Mouse (Mus musculus) hematopoietic stem cell, adult 5-6 weeks (primary cell): ENCODE data around the gene Fkbp10. TPM values are rescaled to one million over a fixed set of nuclear protein-coding genes. Genes with fewer than 3 reads are reported as not detected.

ENCODE experiments used
- ATAC-seq, 2 experiments: fragments of 125-278 bp in 1 of 2; replicated peaks in 1 of 2; 2 replicates each; pipeline ENCODE4 v1.8.0; 2016 to 2017; ENCODE audit warnings: inconsistent platforms in 2 of 2, mild to moderate bottlenecking in 2 of 2, moderate number of reproducible peaks in 2 of 2, low read depth in 1 of 2, moderate TSS enrichment in 1 of 2; ENCODE audit not compliant: low FRiP score in 2 of 2, poor library complexity in 2 of 2, severe bottlenecking in 2 of 2, insufficient read depth in 1 of 2, low TSS enrichment in 1 of 2
- total RNA-seq: library from RNA; stranded (forward); fragments of 172-1452, 232-1000 nt; gene quantifications from 2 replicates; pipeline ENCODE4 v1.2.3, GENCODE M21; 2017

Fkbp10 gene
- total RNA-seq, 1 experiment from 2014 or later: 0.74 TPM

DNA sequence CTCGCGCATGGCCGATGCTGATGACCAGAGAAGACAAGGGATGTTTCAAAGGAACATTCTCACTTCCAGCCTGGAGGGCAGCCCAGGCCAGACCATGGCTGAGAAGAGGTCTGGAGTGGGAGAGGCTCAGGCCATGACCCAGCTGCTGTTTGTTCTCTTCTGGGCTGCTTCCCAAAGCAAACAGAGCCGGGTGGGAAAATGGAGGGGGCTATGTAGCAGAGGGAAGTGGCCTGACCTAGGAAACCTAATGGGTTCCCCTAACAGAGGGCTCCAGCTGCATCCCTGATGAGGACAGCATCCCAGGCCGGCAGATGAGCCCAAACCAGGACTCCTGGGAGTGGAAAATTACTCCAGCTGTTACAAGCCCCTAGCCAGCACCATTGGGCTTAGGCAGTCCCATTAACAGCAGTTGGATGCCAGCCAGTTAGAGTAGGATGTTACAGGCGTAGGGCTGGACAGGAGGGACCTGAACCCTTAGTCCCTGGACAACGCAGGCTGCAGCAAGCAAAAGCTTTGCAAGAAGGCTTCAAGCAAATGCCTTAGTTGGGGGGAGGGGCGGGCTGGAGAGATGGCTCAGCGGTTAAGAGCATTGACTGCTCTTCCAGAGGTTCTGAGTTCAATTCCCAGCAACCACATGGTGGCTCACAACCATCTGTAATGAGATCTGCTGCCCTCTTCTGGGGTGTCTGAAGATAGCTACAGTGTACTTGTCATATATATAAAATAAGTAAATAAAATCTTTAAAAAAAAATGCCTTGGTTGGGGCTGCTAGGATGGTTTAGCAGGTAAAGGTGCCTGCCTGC lies 24.2 kb upstream of the Fkbp10 start:
- ATAC-seq: no peak

DNA sequence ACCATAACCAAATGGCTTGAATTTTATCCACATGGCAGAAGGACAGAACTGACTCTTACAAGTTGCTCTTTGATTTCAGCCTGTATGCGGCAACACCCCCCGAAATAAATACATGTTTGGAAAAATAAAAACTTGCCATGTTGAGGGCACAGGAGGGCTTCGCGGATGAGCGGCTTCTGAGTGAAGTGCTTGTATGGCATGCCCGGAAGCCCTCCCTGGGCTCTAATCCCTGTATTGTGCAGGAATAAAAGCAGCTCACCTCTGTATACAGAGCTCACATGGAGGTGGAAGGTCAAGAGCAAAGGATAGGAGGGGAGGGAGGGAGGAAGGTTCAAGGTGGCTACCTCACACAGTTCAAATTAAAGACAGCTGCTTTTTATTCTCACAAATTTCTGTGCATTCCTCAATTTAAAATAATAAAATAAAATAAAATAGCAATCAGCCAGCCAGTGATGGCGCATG lies 23.6 kb upstream of the Fkbp10 start:
- no peak for ATAC-seq

DNA sequence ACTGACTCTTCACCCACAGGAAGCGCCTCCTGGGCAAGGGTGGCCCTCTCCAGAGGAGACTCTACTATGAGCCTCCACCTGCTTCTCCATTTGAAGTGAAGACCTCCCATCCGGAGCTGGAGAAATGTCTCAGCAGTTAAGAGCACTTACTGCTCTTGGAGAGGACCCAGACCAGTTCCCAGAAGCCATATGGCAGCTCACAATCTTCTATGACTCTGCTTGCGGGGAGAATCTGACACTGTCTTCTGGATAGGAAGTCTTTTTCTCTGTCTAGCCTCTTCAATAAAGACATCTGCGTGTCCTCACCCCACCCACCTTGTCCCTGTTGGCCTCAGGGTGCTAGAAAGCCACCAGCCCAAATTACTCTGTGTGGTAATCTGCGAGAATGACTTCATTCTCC lies 22.5 kb upstream of the Fkbp10 start:
- no peak for ATAC-seq

DNA sequence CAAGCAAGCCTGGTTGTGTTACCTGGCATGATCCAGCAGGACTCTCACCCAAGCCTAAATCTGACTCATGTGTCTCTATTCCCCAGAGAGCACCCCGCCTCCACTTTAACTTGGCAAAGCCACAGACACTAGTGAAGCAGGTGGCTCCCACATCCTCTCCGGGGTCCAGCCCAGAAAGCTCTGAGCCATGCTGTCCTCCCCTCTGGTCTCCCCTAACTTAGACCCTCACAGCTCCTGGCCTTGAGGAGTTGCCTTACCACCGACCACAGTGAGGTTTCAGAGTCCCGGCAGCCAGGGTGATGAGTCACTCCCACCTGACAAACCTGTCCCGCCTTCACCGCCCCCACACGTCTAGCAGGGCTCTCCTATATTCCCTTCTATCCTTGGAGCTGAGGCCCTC lies 21.8 kb upstream of the Fkbp10 start:
- no peak for ATAC-seq

DNA sequence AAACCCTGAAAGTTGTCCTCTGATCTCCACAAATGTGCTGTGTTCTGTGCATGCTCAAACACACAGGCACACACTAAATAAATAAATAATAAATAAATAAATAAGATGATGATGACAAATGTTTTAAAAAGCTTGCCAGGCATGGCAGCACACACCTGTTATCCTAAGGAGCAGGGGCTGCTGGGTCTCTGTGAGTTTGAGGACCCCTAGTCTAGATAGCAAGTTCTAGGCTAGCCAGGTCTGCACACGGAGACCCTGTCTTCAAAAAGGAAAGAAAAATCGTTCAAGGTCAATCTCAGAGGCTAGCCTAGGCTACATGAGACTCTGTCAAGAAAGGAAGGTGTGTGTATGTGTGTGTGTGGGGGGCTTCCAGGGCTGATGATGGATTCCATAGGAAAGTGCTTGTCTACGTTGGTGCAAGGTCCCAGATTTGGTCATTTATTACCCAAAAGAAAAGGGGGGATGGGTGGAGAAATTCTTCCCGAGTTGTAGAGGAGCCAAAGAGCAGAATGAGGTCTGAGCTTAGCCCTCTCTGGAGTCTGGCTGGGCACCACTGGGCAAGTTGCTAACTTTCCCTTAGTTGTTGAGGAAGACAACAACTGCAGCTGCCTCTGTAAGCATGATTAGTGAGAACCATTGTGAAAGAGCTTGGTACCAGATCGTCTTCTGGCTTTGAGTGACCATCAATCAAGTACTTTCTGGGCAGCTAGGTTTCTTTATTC lies 21.0 kb upstream of the Fkbp10 start:
- ATAC-seq: no peak

DNA sequence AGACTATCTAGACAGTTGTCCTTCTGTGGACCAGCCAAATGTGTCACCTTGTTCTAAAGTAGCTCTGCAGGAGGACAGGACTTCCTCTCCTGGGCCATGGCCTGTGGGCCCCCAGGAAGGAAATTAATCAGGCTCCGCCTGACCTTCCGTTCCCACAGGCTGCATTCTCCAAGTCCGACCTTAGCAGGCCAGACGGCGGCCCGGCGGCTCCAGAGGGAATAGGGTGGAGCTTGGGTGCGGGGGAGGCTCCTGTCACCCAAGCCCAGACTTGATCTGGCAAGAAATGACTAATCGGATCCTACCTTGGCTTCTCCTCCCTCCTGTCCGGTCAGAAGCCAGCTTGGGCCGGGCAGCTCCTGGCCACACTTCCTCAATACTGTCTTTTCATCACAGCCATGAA lies 20.3 kb upstream of the Fkbp10 start:
- no peak for ATAC-seq

DNA sequence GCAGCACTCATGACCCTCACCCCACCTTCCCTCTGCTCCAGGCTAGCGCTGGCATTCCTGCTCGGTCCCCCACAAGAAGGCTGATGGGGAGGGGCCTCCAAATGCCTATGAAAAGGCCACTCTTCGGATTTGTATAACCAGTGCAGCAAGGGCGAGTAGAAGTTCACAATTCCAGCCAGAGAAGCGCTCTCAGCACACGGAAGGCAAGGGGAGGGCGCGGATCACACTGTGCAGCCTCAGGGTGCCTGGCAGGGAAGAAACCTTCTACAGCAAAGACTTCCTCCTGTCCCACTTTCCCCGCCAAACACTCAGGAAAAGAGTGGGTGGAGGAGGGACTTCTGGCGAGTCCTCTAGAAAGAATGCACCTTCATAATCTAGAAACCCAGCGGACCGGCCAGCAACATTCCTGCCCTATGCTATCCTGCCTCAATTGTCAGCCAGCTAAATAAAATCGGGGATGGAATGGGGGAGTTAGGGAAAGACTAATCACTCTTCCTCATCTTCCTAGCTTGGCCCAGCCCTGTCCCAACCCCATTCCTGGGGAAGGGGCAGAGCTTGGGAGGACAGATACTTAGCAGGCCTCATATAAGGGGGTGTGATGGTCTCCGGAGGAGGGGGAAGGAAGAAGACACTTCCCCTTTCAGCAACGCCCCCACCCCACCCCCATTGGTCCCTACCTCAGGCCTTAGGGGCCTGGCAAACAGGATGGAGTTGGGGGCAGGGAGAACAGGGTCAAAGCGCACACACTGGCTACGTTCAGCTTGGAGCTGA lies 19.5 kb upstream of the Fkbp10 start:
- ATAC-seq: no peak

DNA sequence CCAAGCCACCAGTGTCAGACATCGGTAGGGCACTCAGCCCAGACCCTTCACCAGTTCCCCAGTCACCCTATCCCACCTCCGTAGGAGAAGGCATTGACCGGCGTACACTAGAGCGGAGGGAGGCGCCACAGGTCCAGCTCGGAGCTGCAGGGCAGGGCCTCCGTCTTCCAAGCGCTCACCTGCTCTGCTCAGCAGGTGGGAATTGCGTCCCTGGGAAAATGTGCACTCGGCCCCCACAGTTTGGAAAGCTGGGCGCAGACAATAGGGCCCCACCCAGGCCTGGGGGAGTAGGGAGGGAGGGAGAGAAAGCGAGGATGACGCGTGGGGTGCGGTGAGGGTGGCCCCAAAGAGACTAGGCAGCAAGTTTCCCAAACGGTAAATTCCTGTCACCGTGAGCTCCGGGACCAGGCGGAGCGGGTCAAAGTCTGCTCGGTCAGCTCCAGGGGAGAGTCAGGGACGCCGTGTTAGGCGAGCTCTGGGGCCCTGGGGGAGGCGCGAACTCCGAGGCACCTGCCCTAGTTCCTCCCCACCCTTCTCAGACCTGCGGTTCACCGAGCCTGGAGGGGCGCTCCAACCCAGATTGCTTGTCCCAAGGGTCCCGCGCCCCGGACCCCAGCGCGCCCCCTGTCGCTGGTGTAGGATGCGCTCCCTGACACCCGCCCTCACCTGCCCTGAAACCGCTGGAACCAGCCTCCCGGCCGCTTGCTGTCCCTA lies 18.5 kb upstream of the Fkbp10 start:
- no peak for ATAC-seq

DNA sequence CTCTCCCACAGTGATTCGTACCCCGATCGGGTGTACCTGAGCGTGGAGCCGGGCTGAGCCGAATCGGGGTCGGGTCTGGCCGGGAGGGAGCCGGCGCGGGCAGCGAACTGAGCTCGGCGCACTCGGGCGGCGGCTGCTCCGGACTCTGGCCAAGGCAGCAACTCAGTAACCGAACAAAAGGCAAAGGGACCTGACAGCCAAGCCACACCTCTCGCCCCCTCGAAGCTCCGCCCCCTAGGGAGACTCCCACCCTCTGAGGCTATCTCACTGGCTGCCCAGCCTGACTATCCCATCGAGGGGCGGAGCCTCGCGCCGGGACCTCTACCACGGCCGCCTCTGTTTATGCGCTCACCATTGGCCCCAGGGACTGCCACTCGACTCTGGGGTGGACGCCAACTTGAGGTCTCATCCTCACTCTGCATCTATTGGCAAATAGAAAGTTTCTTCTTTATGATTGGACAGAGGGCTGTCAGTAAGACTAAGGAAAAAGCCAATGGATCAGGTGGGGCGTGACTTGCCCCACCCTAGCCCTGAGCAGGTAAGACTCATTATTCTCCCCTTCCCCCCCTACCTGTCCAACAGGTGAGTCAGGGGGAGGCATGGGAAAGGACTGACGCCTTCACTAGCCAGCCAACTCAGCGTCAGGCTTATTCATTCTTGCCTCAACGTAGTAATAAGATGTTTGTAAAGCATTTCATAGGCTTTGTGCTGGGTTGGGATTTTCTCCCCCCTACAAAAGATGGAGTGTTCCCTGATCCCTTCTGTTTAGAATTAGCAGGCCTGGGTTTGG lies 17.7 kb upstream of the Fkbp10 start, which contains the start of gene Jup:
Gene Jup, minus strand, starts transcription at position 164 of the 790 bp plus-strand sequence.
- ATAC-seq: peak; percentile 93 to 95

DNA sequence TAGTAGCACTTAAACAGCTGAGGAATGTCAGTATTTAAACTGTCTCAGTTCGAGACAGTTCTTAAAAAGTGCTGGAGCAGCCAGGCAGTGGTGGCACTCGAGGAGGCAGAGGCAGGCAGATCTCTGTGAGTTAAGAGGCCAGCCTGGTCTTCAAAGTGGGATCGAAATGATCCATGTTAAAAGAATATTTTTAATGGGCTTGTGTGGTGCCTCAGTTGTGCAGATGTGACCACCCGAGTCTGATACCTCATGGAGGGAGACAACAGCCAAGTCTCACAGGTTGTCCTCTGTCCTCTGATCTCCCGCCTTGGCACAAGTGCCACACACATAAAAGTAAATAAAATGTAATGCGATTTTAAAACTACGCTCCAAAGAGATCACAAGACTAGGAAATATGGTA lies 17.0 kb upstream of the Fkbp10 start:
- no peak for ATAC-seq

DNA sequence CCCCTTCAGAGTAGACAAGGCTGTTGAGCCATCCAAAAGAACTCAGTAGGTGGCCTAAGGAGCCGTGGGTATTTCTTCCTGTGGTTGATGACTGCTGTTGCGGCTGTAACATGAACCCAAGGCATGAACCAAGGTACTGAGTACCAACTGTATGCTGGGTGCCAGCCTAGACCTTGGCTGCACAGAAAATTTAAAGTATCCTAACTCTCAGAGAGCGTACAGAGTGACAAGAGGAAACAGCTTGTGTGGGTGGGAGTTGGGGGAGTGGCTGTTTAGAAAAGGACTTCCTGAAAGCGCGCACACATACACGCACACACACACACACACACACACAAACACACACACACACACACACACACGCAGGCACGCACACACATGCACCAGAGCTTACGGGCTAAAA lies 16.2 kb upstream of the Fkbp10 start:
- ATAC-seq: peak; percentile 14 to 34; a peak in 2 of 4 replicates

DNA sequence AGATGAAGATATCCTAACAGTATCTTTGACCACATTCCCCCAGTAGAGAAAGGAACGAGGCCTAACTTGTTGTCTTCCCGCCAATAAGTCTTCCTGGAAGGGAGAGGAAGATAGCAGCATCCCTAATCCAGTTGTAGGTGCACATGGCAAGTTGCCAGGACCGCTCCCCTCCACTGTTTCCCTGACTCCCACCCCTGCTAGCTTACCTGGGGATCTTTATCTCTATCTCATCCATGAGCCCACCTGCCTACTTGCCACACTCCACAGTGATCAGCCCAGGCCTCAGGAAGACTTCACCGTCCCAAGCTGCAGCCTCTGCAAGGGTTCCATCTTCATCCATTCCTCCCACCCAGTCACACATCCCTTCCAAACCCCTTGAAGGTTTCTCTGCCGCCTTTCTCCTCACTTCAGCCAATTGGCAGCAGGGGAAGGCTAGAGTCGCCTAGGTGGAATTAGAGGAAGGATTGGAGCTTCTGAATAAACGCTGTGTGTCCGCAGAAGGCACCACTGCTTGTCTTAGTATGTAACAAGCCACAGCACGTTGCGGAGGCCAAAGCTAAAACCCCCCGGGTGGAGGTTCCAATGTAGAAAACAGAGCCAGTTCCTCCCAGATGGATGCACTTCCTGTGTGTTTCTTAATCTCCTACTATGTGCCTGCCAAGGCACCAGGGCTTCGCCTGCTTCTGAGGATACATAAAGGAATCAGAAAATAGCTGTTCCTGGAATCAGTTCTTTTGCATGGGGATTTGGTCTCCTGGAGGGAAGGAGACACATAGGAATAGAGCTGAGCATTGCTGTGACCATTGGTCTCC lies 15.6 kb upstream of the Fkbp10 start:
- ATAC-seq: no peak

DNA sequence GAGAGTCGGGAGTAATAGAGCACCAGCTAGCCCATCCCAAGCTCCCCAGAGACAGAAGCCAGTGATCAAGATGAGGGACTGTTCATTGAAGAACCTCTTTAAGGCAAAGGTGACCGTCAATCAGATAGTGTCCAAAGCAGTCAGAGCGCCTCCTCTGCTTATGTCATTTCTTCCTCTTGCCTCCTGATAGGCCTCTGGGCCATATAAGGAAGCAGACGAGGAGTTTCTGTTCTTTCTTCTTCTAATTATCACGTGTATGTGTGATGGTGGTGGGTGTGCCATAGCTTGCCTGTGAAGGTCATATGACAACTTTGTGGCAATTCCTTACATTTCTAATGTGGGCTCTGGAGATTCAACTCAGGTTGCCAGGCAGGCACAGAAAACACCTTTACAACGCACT lies 14.7 kb upstream of the Fkbp10 start:
- no peak for ATAC-seq

DNA sequence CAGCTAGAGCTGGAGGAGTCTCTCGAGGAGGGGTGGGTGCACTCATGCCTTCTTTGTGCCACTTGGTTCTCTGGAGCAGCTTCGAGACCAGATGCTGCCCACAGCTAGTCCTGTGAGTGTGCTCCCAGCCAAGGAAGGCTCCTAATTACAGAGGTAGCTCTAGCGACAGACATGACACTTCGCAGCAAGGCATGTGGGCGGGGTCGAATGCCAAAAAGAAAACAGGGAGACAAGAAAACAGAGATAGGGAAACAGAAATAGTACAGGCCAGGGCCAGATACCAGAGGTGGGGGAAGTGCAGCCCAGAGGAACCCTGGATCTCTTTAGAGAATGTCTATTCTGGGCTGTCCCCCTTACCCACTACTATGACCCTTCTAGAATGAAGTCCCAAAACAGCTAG lies 13.3 kb upstream of the Fkbp10 start:
- no peak for ATAC-seq

DNA sequence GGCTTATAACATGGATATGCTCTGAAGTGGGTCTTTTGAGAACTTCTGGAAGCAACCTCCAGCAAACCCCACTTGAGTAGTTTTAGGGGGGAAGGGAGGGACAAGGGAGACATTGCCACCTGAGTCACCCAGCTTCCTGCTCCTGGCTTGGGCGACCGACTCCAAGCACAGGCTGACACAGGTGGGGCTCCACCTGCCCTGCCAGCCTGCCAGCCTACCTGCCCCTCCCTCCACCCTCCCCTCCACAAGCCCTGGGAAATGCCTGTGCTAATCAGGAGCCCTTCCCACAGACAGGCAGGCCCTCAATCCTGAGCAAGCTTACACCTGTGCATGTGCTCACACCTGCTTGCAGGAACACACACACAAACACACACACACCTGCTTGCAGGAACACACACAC lies 12.8 kb upstream of the Fkbp10 start:
- no peak for ATAC-seq
